Mouse (Mus musculus): ENCODE data around the gene Cask. TPM values are rescaled to one million over a fixed set of nuclear protein-coding genes. Genes with fewer than 3 reads are reported as not detected.

Cask gene
- polyA plus RNA-seq, 1 experiment from 2014 or later, result 5.7 TPM

DNA sequence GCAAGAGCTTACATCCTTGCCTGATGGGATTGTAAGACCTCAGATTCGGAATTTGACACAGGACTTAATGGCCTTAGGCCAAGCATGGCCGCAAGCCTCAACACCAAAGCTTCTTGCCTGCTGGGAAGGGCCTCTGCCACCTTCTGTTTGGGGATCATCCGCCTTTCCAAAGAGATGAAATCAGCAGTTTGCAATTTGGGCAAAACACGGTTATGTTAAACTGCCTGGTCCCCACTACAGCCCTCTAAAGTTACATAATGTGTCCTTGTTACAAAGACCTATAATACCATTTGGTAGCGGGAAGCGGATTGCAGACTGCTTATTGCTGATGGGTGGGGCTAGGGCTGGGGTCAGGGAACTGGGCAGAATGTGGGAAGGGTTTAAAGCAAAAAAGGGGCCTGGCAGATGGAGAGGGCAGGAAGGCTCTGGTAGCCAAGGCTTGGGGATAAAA is 384.0 kb downstream of the Cask start:
- Histone ChIP-seq H3K4me3 (no peak overlapping the region), H3K4me2 (no peak overlapping the region), H3K27ac (ENCODE audit: poor library complexity, severe bottlenecking) (no peak overlapping the region), H3K36me3 (no peaks in the 10 kb centered on the region), H3K9ac (no peak overlapping the region), H3K4me1 (replicated peaks) (no peaks in the 10 kb centered on the region), H3K9me3 (replicated peaks) (0 out of 2 replicates have a peak, but pooled peaks cover 10% of the 10 kb centered on the region), H3K27me3 (replicated peaks) (peaks cover 6% of the 10 kb centered on the region; the same call in 1 of the 2 replicates)
- 77% methylated on average over 6 of the region's 6 CpGs for WGBS
- no peak for ATAC-seq (ENCODE audit: insufficient number of reproducible peaks, low FRiP score)

Small RNA genes within 50 kb of the gene (microRNA-seq; reads per million reads assigned to microRNA genes)
- not detected for gene Gm25246

Other genes with a start within 250 kb of the Cask start
- 0.75 and 0.90 TPM in 2 replicates for gene Gpr34, start 219.3 kb downstream of the Cask start, polyA plus RNA-seq (2016; fragmentation: Nextera tagmentation; extraction: Ambion mirVana)
- gene Gpr82, start 190.0 kb downstream of the Cask start, polyA plus RNA-seq (2016; fragmentation: Nextera tagmentation; extraction: Ambion mirVana), result 0.09 and 0.12 TPM in 2 replicates

All from heart, embryonic 12.5 days (tissue).